Mouse (Mus musculus): ENCODE measurements around the gene Fat3. TPM values are rescaled to one million over a fixed set of nuclear protein-coding genes. Genes with fewer than 3 reads are reported as not detected.

Fat3 gene
- polyA plus RNA-seq, 1 experiment from 2014 or later: 9.1 TPM

- no peak overlapping the region; the same call in 1 of the 2 replicates for H3K27ac ChIP-seq (replicated peaks)
- WGBS: 31% methylated on average over 12 of the region's 12 CpGs
- H3K36me3 ChIP-seq: no peaks in the 10 kb centered on the region
- peak; percentile 55; the same call in 1 of the 2 replicates for ATAC-seq (ENCODE audit: low FRiP score, low read depth)
- peaks cover 11% of the 10 kb centered on the region for H3K4me1 ChIP-seq (replicated peaks)
- H3K27me3 ChIP-seq: no peaks in the 10 kb centered on the region
- no peak overlapping the region for H3K9ac ChIP-seq
- no peaks in the 10 kb centered on the region for H3K9me3 ChIP-seq
- no peak overlapping the region for H3K4me2 ChIP-seq
- H3K4me3 ChIP-seq: no peak overlapping the region
Measured at GRCm38 (mm10) chr9:15976959-15977663, 524.0 kb downstream of the Fat3 start.

- WGBS: 73% methylated on average over 2 of the region's 2 CpGs
- H3K9me3 ChIP-seq: no peaks in the 10 kb centered on the region
- no peak for ATAC-seq (ENCODE audit: low FRiP score, low read depth)
- no peak overlapping the region for H3K27ac ChIP-seq (replicated peaks)
- no peak overlapping the region for H3K4me2 ChIP-seq
- H3K4me1 ChIP-seq (replicated peaks): peaks cover 11% of the 10 kb centered on the region
- H3K36me3 ChIP-seq: no peaks in the 10 kb centered on the region
- no peaks in the 10 kb centered on the region for H3K27me3 ChIP-seq
- H3K9ac ChIP-seq: no peak overlapping the region
- no peak overlapping the region for H3K4me3 ChIP-seq
Measured at GRCm38 (mm10) chr9:15975999-15976398, 525.1 kb downstream of the Fat3 start.

- H3K4me1 ChIP-seq (replicated peaks): peaks cover 2% of the 10 kb centered on the region
- H3K9ac ChIP-seq: no peak overlapping the region
- 63% methylated on average over 1 of the region's 1 CpGs for WGBS
- H3K9me3 ChIP-seq: no peaks in the 10 kb centered on the region
- no peaks in the 10 kb centered on the region for H3K27me3 ChIP-seq
- H3K27ac ChIP-seq (replicated peaks): no peak overlapping the region
- H3K4me3 ChIP-seq: no peak overlapping the region
- no peak overlapping the region for H3K4me2 ChIP-seq
- no peaks in the 10 kb centered on the region; the same call in 1 of the 2 replicates for H3K36me3 ChIP-seq
- no peak for ATAC-seq (ENCODE audit: low FRiP score, low read depth)
Measured at GRCm38 (mm10) chr9:15972201-15972600, 528.9 kb downstream of the Fat3 start.

GRCm38 (mm10) chr9:15971393-15971792, 529.7 kb downstream of the Fat3 start:
- Histone ChIP-seq H3K4me3 (no peak overlapping the region), H3K27me3 (no peaks in the 10 kb centered on the region), H3K9ac (no peak overlapping the region), H3K27ac (replicated peaks) (no peak overlapping the region), H3K36me3 (no peaks in the 10 kb centered on the region; the same call in 1 of the 2 replicates), H3K4me1 (replicated peaks) (no peaks in the 10 kb centered on the region), H3K9me3 (no peaks in the 10 kb centered on the region), H3K4me2 (no peak overlapping the region)
- ATAC-seq (ENCODE audit: low FRiP score, low read depth): no peak

- Histone ChIP-seq H3K27ac (replicated peaks) (no peak overlapping the region; the same call in 1 of the 2 replicates), H3K9ac (no peak overlapping the region)
Measured at GRCm38 (mm10) chr9:15964198-15964597, 536.9 kb downstream of the Fat3 start.

GRCm38 (mm10) chr9:15962886-15963285, 538.2 kb downstream of the Fat3 start:
- Histone ChIP-seq H3K4me2 (no peak overlapping the region), H3K36me3 (no peaks in the 10 kb centered on the region; the same call in 1 of the 2 replicates), H3K27ac (replicated peaks) (no peak overlapping the region), H3K4me3 (no peak overlapping the region), H3K4me1 (replicated peaks) (no peaks in the 10 kb centered on the region), H3K9ac (no peak overlapping the region), H3K9me3 (no peaks in the 10 kb centered on the region), H3K27me3 (no peaks in the 10 kb centered on the region)
- 82% methylated on average over 2 of the region's 2 CpGs for WGBS
- no peak for ATAC-seq (ENCODE audit: low FRiP score, low read depth)

More at GRCm38 (mm10) chr9:15964198-15964597, 536.9 kb downstream of the Fat3 start:
- no peak overlapping the region for H3K4me3 ChIP-seq
- no peaks in the 10 kb centered on the region; the same call in 1 of the 2 replicates for H3K36me3 ChIP-seq
- H3K9me3 ChIP-seq: no peaks in the 10 kb centered on the region
- H3K4me1 ChIP-seq (replicated peaks): no peaks in the 10 kb centered on the region
- ATAC-seq (ENCODE audit: low FRiP score, low read depth): 0 out of 2 replicates have a peak, but pooled peaks have one; percentile 42
- no peaks in the 10 kb centered on the region for H3K27me3 ChIP-seq
- 52% methylated on average over 3 of the region's 3 CpGs for WGBS
- H3K4me2 ChIP-seq: no peak overlapping the region

- no peaks in the 10 kb centered on the region for H3K27me3 ChIP-seq
- H3K4me3 ChIP-seq: no peak overlapping the region
- no peaks in the 10 kb centered on the region for H3K9me3 ChIP-seq
- no peaks in the 10 kb centered on the region for H3K36me3 ChIP-seq
- 0 out of 2 replicates have a peak, but pooled peaks cover 3% of the 10 kb centered on the region for H3K4me1 ChIP-seq (replicated peaks)
- H3K9ac ChIP-seq: no peak overlapping the region
- no peak overlapping the region for H3K27ac ChIP-seq (replicated peaks)
- ATAC-seq (ENCODE audit: low FRiP score, low read depth): no peak
- no peak overlapping the region for H3K4me2 ChIP-seq
- 54% methylated on average over 3 of the region's 3 CpGs for WGBS
Measured at GRCm38 (mm10) chr9:15958224-15958787, 542.8 kb downstream of the Fat3 start.

- Histone ChIP-seq H3K27ac (replicated peaks) (no peak overlapping the region), H3K4me1 (replicated peaks) (0 out of 2 replicates have a peak, but pooled peaks cover 3% of the 10 kb centered on the region), H3K4me2 (no peak overlapping the region), H3K27me3 (no peaks in the 10 kb centered on the region), H3K9me3 (no peaks in the 10 kb centered on the region), H3K36me3 (no peaks in the 10 kb centered on the region), H3K9ac (no peak overlapping the region), H3K4me3 (no peak overlapping the region)
- ATAC-seq (ENCODE audit: low FRiP score, low read depth): no peak
- 50% methylated on average over 3 of the region's 3 CpGs for WGBS
Measured at GRCm38 (mm10) chr9:15957816-15958215, 543.3 kb downstream of the Fat3 start.

- Histone ChIP-seq H3K27ac (replicated peaks) (no peak overlapping the region), H3K4me3 (no peak overlapping the region), H3K4me2 (no peak overlapping the region), H3K36me3 (no peaks in the 10 kb centered on the region), H3K4me1 (replicated peaks) (0 out of 2 replicates have a peak, but pooled peaks cover 7% of the 10 kb centered on the region), H3K9ac (no peak overlapping the region), H3K27me3 (no peaks in the 10 kb centered on the region), H3K9me3 (no peaks in the 10 kb centered on the region)
- WGBS: 48% methylated on average over 5 of the region's 5 CpGs
- ATAC-seq (ENCODE audit: low FRiP score, low read depth): peak; percentile 54; the same call in 1 of the 2 replicates
Measured at GRCm38 (mm10) chr9:15955147-15955782, 545.8 kb downstream of the Fat3 start.

GRCm38 (mm10) chr9:15954338-15954704, 546.8 kb downstream of the Fat3 start:
- H3K4me3 ChIP-seq: no peak overlapping the region
- no peaks in the 10 kb centered on the region for H3K27me3 ChIP-seq
- no peaks in the 10 kb centered on the region for H3K9me3 ChIP-seq
- no peaks in the 10 kb centered on the region for H3K36me3 ChIP-seq
- 84% methylated on average over 1 of the region's 1 CpGs for WGBS
- no peak overlapping the region for H3K27ac ChIP-seq (replicated peaks)
- H3K9ac ChIP-seq: no peak overlapping the region
- no peak for ATAC-seq (ENCODE audit: low FRiP score, low read depth)
- H3K4me1 ChIP-seq (replicated peaks): 0 out of 2 replicates have a peak, but pooled peaks cover 7% of the 10 kb centered on the region
- no peak overlapping the region for H3K4me2 ChIP-seq

- H3K9me3 ChIP-seq: no peaks in the 10 kb centered on the region
- no peaks in the 10 kb centered on the region for H3K36me3 ChIP-seq
- H3K4me1 ChIP-seq (replicated peaks): 0 out of 2 replicates have a peak, but pooled peaks cover 7% of the 10 kb centered on the region
- H3K27ac ChIP-seq (replicated peaks): no peak overlapping the region
- no peak overlapping the region for H3K4me3 ChIP-seq
- WGBS: 69% methylated on average over 6 of the region's 6 CpGs
- ATAC-seq (ENCODE audit: low FRiP score, low read depth): no peak
- no peak overlapping the region for H3K4me2 ChIP-seq
- H3K9ac ChIP-seq: no peak overlapping the region
- no peaks in the 10 kb centered on the region for H3K27me3 ChIP-seq
Measured at GRCm38 (mm10) chr9:15953585-15954337, 547.3 kb downstream of the Fat3 start.

Data from hindbrain, embryonic 15.5 days (tissue).